Mouse (Mus musculus): Measurements from ENCODE around the gene Tsc22d1. TPM values are rescaled to one million over a fixed set of nuclear protein-coding genes. Genes with fewer than 3 reads are reported as not detected.

Gene Tsc22d1
- polyA plus RNA-seq, 1 experiment from 2014 or later, result 499 TPM

- Histone ChIP-seq H3K4me2 (ENCODE audit: low read depth, low read length) (no peak overlapping the region), H3K9ac (ENCODE audit: low read depth, low read length) (no peak overlapping the region), H3K9me3 (ENCODE audit: control insufficient read depth, low read length) (no peaks in the 10 kb centered on the region), H3K4me1 (ENCODE audit: control insufficient read depth, insufficient read depth, low read length) (peaks cover 4% of the 10 kb centered on the region; the same call in 1 of the 2 replicates), H3K36me3 (ENCODE audit: control insufficient read depth, insufficient read depth, low read length) (peaks cover 64% of the 10 kb centered on the region), H3K4me3 (ENCODE audit: low read depth, low read length) (no peak overlapping the region), H3K27ac (replicated peaks; ENCODE audit: low read depth, low read length) (no peak overlapping the region), H3K27me3 (replicated peaks; ENCODE audit: control insufficient read depth, insufficient read depth, low read length) (no peaks in the 10 kb centered on the region)
- DNase-seq (ENCODE audit: low spot score) (no peak), ATAC-seq (ENCODE audit: low read depth) (no peak)
- 92% methylated on average over 21 of the region's 21 CpGs for WGBS
These were observed 11.3 kb downstream of the Tsc22d1 start for GRCm38 (mm10) chr14:76425986-76426530.

- Histone ChIP-seq H3K4me1 (ENCODE audit: control insufficient read depth, insufficient read depth, low read length) (no peaks in the 10 kb centered on the region), H3K27me3 (replicated peaks; ENCODE audit: control insufficient read depth, insufficient read depth, low read length) (no peaks in the 10 kb centered on the region), H3K27ac (replicated peaks; ENCODE audit: low read depth, low read length) (no peak overlapping the region), H3K4me3 (ENCODE audit: low read depth, low read length) (no peak overlapping the region), H3K9ac (ENCODE audit: low read depth, low read length) (no peak overlapping the region), H3K9me3 (ENCODE audit: control insufficient read depth, low read length) (no peaks in the 10 kb centered on the region), H3K36me3 (ENCODE audit: control insufficient read depth, insufficient read depth, low read length) (peaks cover 64% of the 10 kb centered on the region), H3K4me2 (ENCODE audit: low read depth, low read length) (no peak overlapping the region)
- no peak for DNase-seq (ENCODE audit: low spot score)
- WGBS, result 92% methylated on average over 2 of the region's 2 CpGs
- no peak for ATAC-seq (ENCODE audit: low read depth)
These were observed 14.1 kb downstream of the Tsc22d1 start for GRCm38 (mm10) chr14:76428855-76429254.

GRCm38 (mm10) chr14:76431918-76432317, 17.2 kb downstream of the Tsc22d1 start:
- ATAC-seq (ENCODE audit: low read depth) (no peak), DNase-seq (ENCODE audit: low spot score) (no peak)
- Histone ChIP-seq H3K4me2 (ENCODE audit: low read depth, low read length) (no peak overlapping the region), H3K4me3 (ENCODE audit: low read depth, low read length) (no peak overlapping the region), H3K27me3 (replicated peaks; ENCODE audit: control insufficient read depth, insufficient read depth, low read length) (no peaks in the 10 kb centered on the region), H3K27ac (replicated peaks; ENCODE audit: low read depth, low read length) (no peak overlapping the region), H3K9me3 (ENCODE audit: control insufficient read depth, low read length) (no peaks in the 10 kb centered on the region), H3K36me3 (ENCODE audit: control insufficient read depth, insufficient read depth, low read length) (peaks cover 41% of the 10 kb centered on the region), H3K4me1 (ENCODE audit: control insufficient read depth, insufficient read depth, low read length) (no peaks in the 10 kb centered on the region), H3K9ac (ENCODE audit: low read depth, low read length) (no peak overlapping the region)
- WGBS, result 86% methylated on average over 4 of the region's 4 CpGs

GRCm38 (mm10) chr14:76432369-76432768, 17.6 kb downstream of the Tsc22d1 start:
- Histone ChIP-seq H3K4me2 (ENCODE audit: low read depth, low read length) (no peak overlapping the region), H3K9ac (ENCODE audit: low read depth, low read length) (no peak overlapping the region), H3K36me3 (ENCODE audit: control insufficient read depth, insufficient read depth, low read length) (peaks cover 42% of the 10 kb centered on the region), H3K4me1 (ENCODE audit: control insufficient read depth, insufficient read depth, low read length) (no peaks in the 10 kb centered on the region), H3K9me3 (ENCODE audit: control insufficient read depth, low read length) (no peaks in the 10 kb centered on the region), H3K4me3 (ENCODE audit: low read depth, low read length) (no peak overlapping the region), H3K27me3 (replicated peaks; ENCODE audit: control insufficient read depth, insufficient read depth, low read length) (no peaks in the 10 kb centered on the region), H3K27ac (replicated peaks; ENCODE audit: low read depth, low read length) (no peak overlapping the region)
- DNase-seq (ENCODE audit: low spot score) (no peak), ATAC-seq (ENCODE audit: low read depth) (no peak)
- 74% methylated on average over 7 of the region's 7 CpGs for WGBS

GRCm38 (mm10) chr14:76432816-76433215, 18.1 kb downstream of the Tsc22d1 start:
- Histone ChIP-seq H3K27me3 (replicated peaks; ENCODE audit: control insufficient read depth, insufficient read depth, low read length) (no peaks in the 10 kb centered on the region), H3K36me3 (ENCODE audit: control insufficient read depth, insufficient read depth, low read length) (peaks cover 42% of the 10 kb centered on the region), H3K4me1 (ENCODE audit: control insufficient read depth, insufficient read depth, low read length) (no peaks in the 10 kb centered on the region), H3K4me2 (ENCODE audit: low read depth, low read length) (no peak overlapping the region), H3K9ac (ENCODE audit: low read depth, low read length) (no peak overlapping the region), H3K9me3 (ENCODE audit: control insufficient read depth, low read length) (no peaks in the 10 kb centered on the region), H3K27ac (replicated peaks; ENCODE audit: low read depth, low read length) (no peak overlapping the region), H3K4me3 (ENCODE audit: low read depth, low read length) (no peak overlapping the region)
- ATAC-seq (ENCODE audit: low read depth) (no peak), DNase-seq (ENCODE audit: low spot score) (no peak)
- 90% methylated on average over 8 of the region's 8 CpGs for WGBS

GRCm38 (mm10) chr14:76442160-76442559, 27.4 kb downstream of the Tsc22d1 start:
- Histone ChIP-seq H3K9me3 (ENCODE audit: control insufficient read depth, low read length) (no peaks in the 10 kb centered on the region), H3K9ac (ENCODE audit: low read depth, low read length) (no peak overlapping the region), H3K4me3 (ENCODE audit: low read depth, low read length) (no peak overlapping the region), H3K27ac (replicated peaks; ENCODE audit: low read depth, low read length) (no peak overlapping the region), H3K36me3 (ENCODE audit: control insufficient read depth, insufficient read depth, low read length) (peaks cover 39% of the 10 kb centered on the region), H3K4me2 (ENCODE audit: low read depth, low read length) (no peak overlapping the region), H3K4me1 (ENCODE audit: control insufficient read depth, insufficient read depth, low read length) (no peaks in the 10 kb centered on the region), H3K27me3 (replicated peaks; ENCODE audit: control insufficient read depth, insufficient read depth, low read length) (no peaks in the 10 kb centered on the region)
- no peak for ATAC-seq (ENCODE audit: low read depth)
- no peak for DNase-seq (ENCODE audit: low spot score)
- WGBS, result 85% methylated on average over 10 of the region's 10 CpGs

- no peak overlapping the region for H3K27ac ChIP-seq (replicated peaks; ENCODE audit: low read depth, low read length)
- no peak overlapping the region for H3K4me2 ChIP-seq (ENCODE audit: low read depth, low read length)
- peaks cover 4% of the 10 kb centered on the region; the same call in 1 of the 2 replicates for H3K36me3 ChIP-seq (ENCODE audit: control insufficient read depth, insufficient read depth, low read length)
- H3K9ac ChIP-seq (ENCODE audit: low read depth, low read length), result no peak overlapping the region
- H3K9me3 ChIP-seq (ENCODE audit: control insufficient read depth, low read length), result no peaks in the 10 kb centered on the region
- H3K4me3 ChIP-seq (ENCODE audit: low read depth, low read length), result no peak overlapping the region
- WGBS, result 72% methylated on average over 4 of the region's 4 CpGs
- H3K4me1 ChIP-seq (ENCODE audit: control insufficient read depth, insufficient read depth, low read length), result 0 out of 2 replicates have a peak, but pooled peaks cover 3% of the 10 kb centered on the region
- DNase-seq (ENCODE audit: low spot score), result peak; percentile 34
- ATAC-seq (ENCODE audit: low read depth), result no peak
- no peaks in the 10 kb centered on the region for H3K27me3 ChIP-seq (replicated peaks; ENCODE audit: control insufficient read depth, insufficient read depth, low read length)
These were observed 34.2 kb downstream of the Tsc22d1 start for GRCm38 (mm10) chr14:76448987-76449386.

GRCm38 (mm10) chr14:76451011-76451410, 36.2 kb downstream of the Tsc22d1 start:
- no peaks in the 10 kb centered on the region for H3K9me3 ChIP-seq (ENCODE audit: control insufficient read depth, low read length)
- 70% methylated on average over 6 of the region's 6 CpGs for WGBS
- no peak overlapping the region for H3K9ac ChIP-seq (ENCODE audit: low read depth, low read length)
- no peaks in the 10 kb centered on the region for H3K27me3 ChIP-seq (replicated peaks; ENCODE audit: control insufficient read depth, insufficient read depth, low read length)
- no peak overlapping the region for H3K4me2 ChIP-seq (ENCODE audit: low read depth, low read length)
- no peak for DNase-seq (ENCODE audit: low spot score)
- no peak for ATAC-seq (ENCODE audit: low read depth)
- no peak overlapping the region; the same call in 1 of the 2 replicates for H3K27ac ChIP-seq (replicated peaks; ENCODE audit: low read depth, low read length)
- H3K4me3 ChIP-seq (ENCODE audit: low read depth, low read length), result no peak overlapping the region
- H3K36me3 ChIP-seq (ENCODE audit: control insufficient read depth, insufficient read depth, low read length), result peaks cover 4% of the 10 kb centered on the region; the same call in 1 of the 2 replicates
- 0 out of 2 replicates have a peak, but pooled peaks cover 3% of the 10 kb centered on the region for H3K4me1 ChIP-seq (ENCODE audit: control insufficient read depth, insufficient read depth, low read length)

- ATAC-seq (ENCODE audit: low read depth), result no peak
- Histone ChIP-seq H3K36me3 (ENCODE audit: control insufficient read depth, insufficient read depth, low read length) (peaks cover 4% of the 10 kb centered on the region; the same call in 1 of the 2 replicates), H3K9ac (ENCODE audit: low read depth, low read length) (no peak overlapping the region)
These were observed 38.1 kb downstream of the Tsc22d1 start for GRCm38 (mm10) chr14:76452751-76453360.

More at GRCm38 (mm10) chr14:76452751-76453360, 38.1 kb downstream of the Tsc22d1 start:
- 82% methylated on average over 17 of the region's 17 CpGs for WGBS
- no peaks in the 10 kb centered on the region for H3K27me3 ChIP-seq (replicated peaks; ENCODE audit: control insufficient read depth, insufficient read depth, low read length)
- no peak for DNase-seq (ENCODE audit: low spot score)
- 0 out of 2 replicates have a peak, but pooled peaks cover 3% of the 10 kb centered on the region for H3K4me1 ChIP-seq (ENCODE audit: control insufficient read depth, insufficient read depth, low read length)
- H3K27ac ChIP-seq (replicated peaks; ENCODE audit: low read depth, low read length), result no peak overlapping the region
- H3K4me3 ChIP-seq (ENCODE audit: low read depth, low read length), result no peak overlapping the region
- no peaks in the 10 kb centered on the region for H3K9me3 ChIP-seq (ENCODE audit: control insufficient read depth, low read length)
- no peak overlapping the region for H3K4me2 ChIP-seq (ENCODE audit: low read depth, low read length)

Measured in embryonic facial prominence, embryonic 14.5 days (tissue).